Mouse (Mus musculus): ENCODE data around the gene Pip5k1b.

DNA sequence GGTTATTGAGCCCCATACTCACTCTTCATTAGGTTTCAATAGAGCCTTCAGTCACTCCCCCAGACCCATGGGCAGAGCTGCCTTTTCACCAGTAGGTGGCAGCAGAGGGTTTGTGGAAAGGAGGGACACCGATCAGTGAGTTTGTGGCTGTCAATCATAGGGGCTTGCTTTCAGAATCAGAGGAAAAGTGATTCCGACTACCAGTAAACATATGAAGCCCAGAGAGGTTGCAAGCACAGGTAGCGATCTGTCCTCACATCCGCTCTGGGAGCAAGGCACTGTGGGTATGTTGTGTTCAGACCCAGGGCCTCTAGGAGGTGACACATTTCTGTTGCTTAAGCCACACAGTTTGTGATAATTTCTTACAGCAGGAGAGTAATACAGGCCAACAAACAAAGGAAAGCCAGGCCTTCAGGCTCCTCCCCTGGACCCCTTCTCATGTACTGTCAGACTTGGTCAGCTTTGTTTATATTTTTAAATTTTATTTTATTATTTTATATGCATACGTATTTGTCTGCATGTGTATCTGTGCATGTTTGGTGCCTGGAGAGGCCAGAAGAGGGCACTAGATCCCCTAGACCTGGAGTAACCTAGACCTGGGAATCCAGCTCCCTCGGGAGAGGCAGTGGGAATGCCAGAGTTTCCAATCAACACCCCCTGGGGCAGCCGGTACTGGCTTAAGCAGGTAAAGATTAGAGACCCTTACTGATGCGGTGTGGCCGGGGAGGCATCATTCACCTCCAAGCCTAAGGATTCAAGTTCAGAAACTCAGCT is 254.5 kb downstream of the Pip5k1b start:
- no peak for TF ChIP-seq POLR2A (IDR thresholded peaks at IDR 0.05; ENCODE audit: insufficient read depth, low read depth, low read length)
- peak; percentile 78 for TF ChIP-seq CTCF (IDR thresholded peaks at IDR 0.05)
